Mouse (Mus musculus) kidney, adult 2 months (tissue): Measurements from ENCODE around the gene Kif9.

ENCODE experiments used
- CTCF ChIP-seq: fragments of 200-500 bp; conservative IDR thresholded peaks from 2 replicates; pipeline ENCODE4 v1.5.1; 2011; ENCODE audit warnings: low read depth, mild to moderate bottlenecking, control low read depth, low read length, moderate library complexity, mixed read lengths; ENCODE audit not compliant: insufficient read depth, insufficient read length
- POLR2A ChIP-seq: fragments of 200-500 bp; IDR thresholded peaks from one replicate; pipeline ENCODE4 v1.6.1; 2011; ENCODE audit warnings: low read depth, low read length, control low read depth

GRCm38 (mm10) chr9:110466179-110466578 is 10.6 kb upstream of the Kif9 start:
- TF ChIP-seq POLR2A: no peak
- TF ChIP-seq CTCF: peak; percentile 55
